Mouse (Mus musculus): ENCODE results near the gene Cdh16. TPM values are rescaled to one million over a fixed set of nuclear protein-coding genes. Genes with fewer than 3 reads are reported as not detected.

Gene Cdh16
- polyA plus RNA-seq, 1 experiment from 2014 or later: 0.18 TPM

DNA sequence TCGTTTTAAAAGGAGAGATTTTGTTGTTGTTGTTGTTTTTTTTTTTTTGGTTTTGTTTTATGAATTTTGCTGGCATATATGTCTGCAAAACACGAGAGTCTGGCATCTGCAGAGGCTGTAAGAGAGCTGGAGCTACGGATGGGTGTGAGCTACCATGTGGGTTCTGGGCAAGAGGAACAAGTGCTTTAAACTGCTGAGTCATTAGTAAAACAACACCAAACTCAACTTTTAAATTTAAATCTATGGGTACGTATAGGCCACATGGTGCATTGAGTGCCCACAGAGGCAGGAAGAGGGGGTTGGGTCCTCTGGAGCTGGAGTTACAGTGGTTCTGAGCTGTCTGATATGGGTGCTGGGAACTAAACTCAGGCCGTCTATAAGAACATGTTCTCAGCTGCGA lies 13.8 kb upstream of the Cdh16 start:
- H3K9me3 ChIP-seq (ENCODE audit: control insufficient read depth, low read length): no peaks in the 10 kb centered on the region

DNA sequence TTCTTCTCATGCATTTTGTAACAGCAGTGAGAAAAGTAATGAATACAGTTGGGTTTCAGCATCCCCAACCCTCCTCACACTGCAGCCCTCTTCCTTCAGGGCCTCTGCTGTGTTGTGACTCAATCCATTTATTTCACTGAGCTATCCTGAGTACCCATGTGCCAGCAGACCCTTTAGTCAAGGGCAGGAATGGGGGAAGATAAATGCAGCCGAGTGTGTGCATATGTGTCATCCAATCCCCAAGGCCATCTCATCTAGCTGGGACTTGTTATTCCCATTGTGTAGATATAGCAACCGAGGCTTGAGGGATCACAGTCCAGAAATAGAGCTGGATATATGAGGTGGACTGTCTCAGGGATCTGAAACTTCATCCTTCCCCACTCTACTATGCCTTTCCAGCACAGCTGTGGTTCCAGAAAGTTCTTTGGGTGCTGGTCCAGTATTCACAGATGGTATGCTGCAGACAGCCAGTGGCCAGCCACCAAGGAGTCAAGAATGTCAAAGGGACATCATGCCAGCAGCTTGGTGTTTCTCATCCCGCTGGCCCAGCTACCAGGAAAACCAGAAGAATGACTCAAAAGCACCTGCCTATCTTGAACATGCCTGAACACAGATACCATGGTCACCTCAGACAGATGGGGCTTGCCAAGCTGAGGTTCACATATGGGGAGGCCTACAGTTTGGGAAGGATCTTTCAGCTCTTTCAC lies 11.0 kb upstream of the Cdh16 start:
- 92% methylated on average over 3 of the region's 3 CpGs for WGBS
- ATAC-seq (replicated peaks; ENCODE audit: low FRiP score) (no peak), DNase-seq (ENCODE audit: low spot score) (no peak)
- H3K9ac ChIP-seq (ENCODE audit: low read depth, low read length): no peak overlapping the region
- H3K27me3 ChIP-seq (replicated peaks; ENCODE audit: control insufficient read depth, insufficient read depth, low read length): peaks cover 5% of the 10 kb centered on the region
- no peak overlapping the region for H3K27ac ChIP-seq (ENCODE audit: low read depth, low read length)
- H3K4me3 ChIP-seq (ENCODE audit: low read depth, low read length): no peak overlapping the region
- H3K4me2 ChIP-seq: no peak overlapping the region
- peaks cover 12% of the 10 kb centered on the region for H3K4me1 ChIP-seq (replicated peaks; ENCODE audit: control insufficient read depth, insufficient read depth, low read length)
- no peaks in the 10 kb centered on the region for H3K9me3 ChIP-seq (ENCODE audit: control insufficient read depth, low read length)
- H3K36me3 ChIP-seq (ENCODE audit: control insufficient read depth, insufficient read depth, low read length): 0 out of 2 replicates have a peak, but pooled peaks cover 6% of the 10 kb centered on the region

More for the DNA sequence above, 13.8 kb upstream of the Cdh16 start:
- WGBS: 82% methylated on average over 6 of the region's 6 CpGs
- H3K9ac ChIP-seq (ENCODE audit: low read depth, low read length): no peak overlapping the region
- H3K27me3 ChIP-seq (replicated peaks; ENCODE audit: control insufficient read depth, insufficient read depth, low read length): no peaks in the 10 kb centered on the region
- no peak overlapping the region for H3K4me3 ChIP-seq (ENCODE audit: low read depth, low read length)
- 0 out of 2 replicates have a peak, but pooled peaks cover 6% of the 10 kb centered on the region for H3K36me3 ChIP-seq (ENCODE audit: control insufficient read depth, insufficient read depth, low read length)
- H3K4me1 ChIP-seq (replicated peaks; ENCODE audit: control insufficient read depth, insufficient read depth, low read length): peaks cover 10% of the 10 kb centered on the region
- ATAC-seq (replicated peaks; ENCODE audit: low FRiP score): no peak
- no peak overlapping the region for H3K4me2 ChIP-seq
- DNase-seq (ENCODE audit: low spot score): no peak
- no peak overlapping the region for H3K27ac ChIP-seq (ENCODE audit: low read depth, low read length)

DNA sequence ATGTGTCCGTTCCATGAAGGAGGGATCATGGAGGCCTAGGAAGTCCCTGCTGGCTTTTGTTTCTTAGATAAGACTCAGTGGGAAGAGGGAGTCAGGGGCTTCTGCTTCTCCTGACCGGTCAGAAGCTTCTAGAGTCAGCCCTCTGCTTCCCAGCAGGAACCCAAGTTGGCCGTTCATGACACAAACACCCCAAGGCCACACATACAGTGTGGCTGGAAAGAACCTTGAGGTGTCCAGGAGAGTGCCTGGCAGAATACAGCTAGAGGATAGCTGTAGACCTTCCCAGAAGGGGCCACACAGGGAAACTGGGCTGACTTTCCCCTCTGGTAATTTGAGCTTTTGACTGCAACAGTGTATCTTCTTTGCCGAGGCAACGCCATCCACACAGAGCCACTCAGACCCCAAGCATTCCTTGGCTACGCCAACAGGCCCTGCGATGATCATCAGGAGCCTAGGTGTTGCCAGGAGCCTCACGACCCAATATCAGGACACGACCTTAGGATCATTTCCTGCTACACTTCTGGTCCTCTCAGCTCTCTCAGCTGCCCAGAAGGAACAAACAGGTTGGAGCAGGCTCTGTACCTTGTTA lies 9.1 kb upstream of the Cdh16 start:
- 59% methylated on average over 9 of the region's 9 CpGs for WGBS
- no peak for ATAC-seq (replicated peaks; ENCODE audit: low FRiP score)
- no peak overlapping the region for H3K27ac ChIP-seq (ENCODE audit: low read depth, low read length)

DNA sequence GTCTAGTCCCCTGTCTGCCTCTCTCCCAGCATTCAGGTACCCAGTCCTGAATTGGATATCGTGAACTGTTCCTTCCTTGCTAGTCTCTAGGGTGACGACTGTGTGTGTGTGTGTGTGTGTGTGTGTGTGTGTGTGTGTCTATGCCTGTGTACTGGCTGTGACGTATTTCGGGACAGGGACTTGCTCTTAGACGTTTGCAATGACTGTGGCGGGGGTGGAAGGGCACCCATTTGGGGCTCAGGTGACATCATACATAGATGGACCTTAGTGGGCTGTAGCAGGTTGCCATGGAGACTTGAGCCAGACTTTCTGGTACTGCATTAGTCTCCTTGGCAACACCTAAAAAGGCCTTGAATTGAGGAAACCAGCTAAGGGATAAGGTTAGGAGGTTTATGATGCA lies 8.3 kb upstream of the Cdh16 start:
- no peak overlapping the region for H3K9ac ChIP-seq (ENCODE audit: low read depth, low read length)
- H3K27me3 ChIP-seq (replicated peaks; ENCODE audit: control insufficient read depth, insufficient read depth, low read length): peaks cover 5% of the 10 kb centered on the region
- DNase-seq (ENCODE audit: low spot score) (no peak), ATAC-seq (replicated peaks; ENCODE audit: low FRiP score) (no peak)
- H3K4me1 ChIP-seq (replicated peaks; ENCODE audit: control insufficient read depth, insufficient read depth, low read length): peaks cover 13% of the 10 kb centered on the region; the same call in 1 of the 2 replicates
- 67% methylated on average over 6 of the region's 6 CpGs for WGBS
- no peak overlapping the region for H3K27ac ChIP-seq (ENCODE audit: low read depth, low read length)
- H3K4me2 ChIP-seq: no peak overlapping the region
- H3K4me3 ChIP-seq (ENCODE audit: low read depth, low read length): no peak overlapping the region
- no peaks in the 10 kb centered on the region for H3K9me3 ChIP-seq (ENCODE audit: control insufficient read depth, low read length)
- H3K36me3 ChIP-seq (ENCODE audit: control insufficient read depth, insufficient read depth, low read length): no peaks in the 10 kb centered on the region

More for the DNA sequence above, 9.1 kb upstream of the Cdh16 start:
- no peak overlapping the region for H3K4me3 ChIP-seq (ENCODE audit: low read depth, low read length)
- DNase-seq (ENCODE audit: low spot score): no peak
- H3K36me3 ChIP-seq (ENCODE audit: control insufficient read depth, insufficient read depth, low read length): no peaks in the 10 kb centered on the region
- H3K9ac ChIP-seq (ENCODE audit: low read depth, low read length): no peak overlapping the region
- no peak overlapping the region for H3K4me2 ChIP-seq
- peaks cover 5% of the 10 kb centered on the region for H3K27me3 ChIP-seq (replicated peaks; ENCODE audit: control insufficient read depth, insufficient read depth, low read length)
- peaks cover 13% of the 10 kb centered on the region; the same call in 1 of the 2 replicates for H3K4me1 ChIP-seq (replicated peaks; ENCODE audit: control insufficient read depth, insufficient read depth, low read length)
- no peaks in the 10 kb centered on the region for H3K9me3 ChIP-seq (ENCODE audit: control insufficient read depth, low read length)

DNA sequence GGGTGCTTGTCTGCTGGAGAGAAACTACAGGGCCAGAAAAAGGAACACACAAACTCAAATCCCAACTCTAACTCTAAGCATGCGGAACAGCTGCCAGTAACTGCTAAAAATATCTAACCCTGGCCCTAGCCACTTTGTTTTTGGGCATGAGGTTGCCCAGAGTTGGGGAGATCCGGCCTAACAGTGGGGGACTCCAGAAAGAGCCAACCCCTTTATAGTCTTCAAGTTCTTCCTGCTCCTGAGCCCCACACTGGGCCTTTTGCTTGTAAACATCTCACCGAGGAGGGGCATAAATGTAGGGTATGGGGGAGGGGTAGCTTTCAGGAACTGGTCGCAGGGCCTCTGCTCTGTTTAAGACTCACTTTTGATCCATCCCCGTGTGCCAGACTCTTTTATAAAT lies 7.8 kb upstream of the Cdh16 start:
- H3K4me3 ChIP-seq (ENCODE audit: low read depth, low read length): no peak overlapping the region

DNA sequence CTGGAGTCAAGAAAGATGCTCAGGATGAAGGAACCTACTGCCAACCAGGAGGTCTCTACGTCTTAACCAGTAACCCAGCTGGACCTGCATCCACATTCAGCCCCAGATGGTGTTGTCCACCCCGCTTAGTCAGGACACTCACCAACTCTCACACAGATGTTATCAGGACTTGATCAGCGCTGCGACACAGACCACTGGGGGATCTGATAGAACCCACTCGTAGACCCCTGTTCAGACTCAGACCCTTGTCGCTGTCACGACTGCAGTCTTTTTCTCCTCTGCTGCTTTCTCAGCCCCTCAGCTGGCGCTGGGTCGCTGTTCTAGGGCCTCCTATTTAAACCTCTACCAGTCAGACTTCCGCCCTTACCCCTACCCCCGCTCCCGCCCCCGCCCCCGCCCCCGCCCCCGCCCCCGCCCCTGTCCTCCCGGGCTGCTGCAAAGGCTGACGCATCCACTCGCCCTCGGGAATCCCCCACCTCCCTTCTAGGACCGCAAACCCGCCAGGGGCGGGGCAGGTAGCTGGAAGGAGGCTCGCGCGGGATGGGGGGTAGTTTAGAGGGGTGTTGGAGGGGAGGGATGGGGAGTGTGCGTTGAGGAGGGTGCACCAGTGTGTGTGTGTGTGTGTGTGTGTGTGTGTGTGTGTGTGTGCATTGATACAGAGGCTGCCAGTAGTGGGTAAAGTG lies 6.9 kb upstream of the Cdh16 start, which contains the start of gene Rrad:
Gene Rrad, minus strand, starts transcription at position 347 of the 683 bp plus-strand sequence.
- peaks cover 13% of the 10 kb centered on the region; the same call in 1 of the 2 replicates for H3K4me1 ChIP-seq (replicated peaks; ENCODE audit: control insufficient read depth, insufficient read depth, low read length)
- peak within 1 kb of the TSS; percentile 42 for H3K4me3 ChIP-seq (ENCODE audit: low read depth, low read length)
- H3K9ac ChIP-seq (ENCODE audit: low read depth, low read length): no peak within 1 kb of the TSS

More for the DNA sequence above, 7.8 kb upstream of the Cdh16 start:
- DNase-seq (ENCODE audit: low spot score) (no peak), ATAC-seq (replicated peaks; ENCODE audit: low FRiP score) (no peak)
- 36% methylated on average over 5 of the region's 5 CpGs for WGBS
- no peak overlapping the region for H3K9ac ChIP-seq (ENCODE audit: low read depth, low read length)
- H3K4me2 ChIP-seq: no peak overlapping the region
- H3K36me3 ChIP-seq (ENCODE audit: control insufficient read depth, insufficient read depth, low read length): no peaks in the 10 kb centered on the region
- H3K27me3 ChIP-seq (replicated peaks; ENCODE audit: control insufficient read depth, insufficient read depth, low read length): peaks cover 5% of the 10 kb centered on the region
- H3K4me1 ChIP-seq (replicated peaks; ENCODE audit: control insufficient read depth, insufficient read depth, low read length): peaks cover 13% of the 10 kb centered on the region; the same call in 1 of the 2 replicates
- H3K9me3 ChIP-seq (ENCODE audit: control insufficient read depth, low read length): no peaks in the 10 kb centered on the region
- H3K27ac ChIP-seq (ENCODE audit: low read depth, low read length): no peak overlapping the region

DNA sequence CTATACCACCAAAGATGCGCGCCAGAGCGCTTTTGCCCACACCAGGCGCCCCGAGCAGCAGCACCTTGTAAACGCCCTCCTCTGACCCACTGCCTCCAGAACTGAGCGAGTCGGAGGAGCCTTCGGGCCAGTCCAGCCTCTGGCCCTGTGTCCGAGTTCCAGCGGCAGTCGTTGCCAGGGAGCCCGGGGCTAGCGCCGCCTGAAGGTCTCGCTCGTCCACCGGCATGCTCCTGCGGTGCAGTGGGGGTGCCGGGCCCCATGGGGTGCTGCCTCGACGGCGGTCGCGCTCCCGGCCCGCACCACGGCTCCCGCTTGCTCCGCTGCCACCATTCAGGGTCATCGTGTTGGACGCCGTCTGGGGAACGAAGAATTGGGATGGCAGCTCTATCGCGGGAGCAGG lies 6.4 kb upstream of the Cdh16 start:
- peak overlapping the region; percentile 63 for H3K4me2 ChIP-seq
- no peaks in the 10 kb centered on the region for H3K36me3 ChIP-seq (ENCODE audit: control insufficient read depth, insufficient read depth, low read length)
- DNase-seq (ENCODE audit: low spot score): peak; percentile 43
- H3K27me3 ChIP-seq (replicated peaks; ENCODE audit: control insufficient read depth, insufficient read depth, low read length): peaks cover 5% of the 10 kb centered on the region
- no peak overlapping the region for H3K27ac ChIP-seq (ENCODE audit: low read depth, low read length)
- H3K9me3 ChIP-seq (ENCODE audit: control insufficient read depth, low read length): no peaks in the 10 kb centered on the region
- ATAC-seq (replicated peaks; ENCODE audit: low FRiP score): peak; percentile 16
- WGBS: 2% methylated on average over 36 of the region's 36 CpGs
- peaks cover 13% of the 10 kb centered on the region; the same call in 1 of the 2 replicates for H3K4me1 ChIP-seq (replicated peaks; ENCODE audit: control insufficient read depth, insufficient read depth, low read length)
- no peak overlapping the region for H3K9ac ChIP-seq (ENCODE audit: low read depth, low read length)
- peak overlapping the region; percentile 42 for H3K4me3 ChIP-seq (ENCODE audit: low read depth, low read length)

More for the DNA sequence above, 6.9 kb upstream of the Cdh16 start, which contains the start of gene Rrad:
- Histone ChIP-seq H3K27ac (ENCODE audit: low read depth, low read length) (no peak within 1 kb of the TSS), H3K9me3 (ENCODE audit: control insufficient read depth, low read length) (no peaks in the 10 kb centered on the region), H3K4me2 (peak within 1 kb of the TSS; percentile 63), H3K36me3 (ENCODE audit: control insufficient read depth, insufficient read depth, low read length) (no peaks in the 10 kb centered on the region), H3K27me3 (replicated peaks; ENCODE audit: control insufficient read depth, insufficient read depth, low read length) (peaks cover 5% of the 10 kb centered on the region)
- DNase-seq (ENCODE audit: low spot score) (peak; percentile 44), ATAC-seq (replicated peaks; ENCODE audit: low FRiP score) (peak; percentile 48)
- WGBS: under 1% methylated on average over 21 of the region's 28 CpGs

DNA sequence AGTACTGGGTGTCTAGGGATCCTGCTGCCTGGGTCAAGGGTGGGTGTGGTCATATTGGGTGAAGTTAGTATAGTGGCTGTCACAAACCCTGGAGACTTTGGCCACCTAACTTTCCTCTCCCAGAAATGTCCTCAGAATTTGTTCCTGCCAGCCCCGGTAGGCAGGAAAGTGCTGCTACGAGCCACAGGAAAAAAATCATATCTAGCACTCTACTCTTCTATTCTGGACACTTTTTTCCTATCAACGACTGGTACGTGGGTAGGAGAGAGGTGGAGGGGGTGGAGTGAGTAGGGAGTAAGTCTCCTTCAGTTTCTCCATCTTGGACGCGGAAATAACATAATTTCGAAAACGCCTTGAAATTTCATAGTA lies 5.9 kb upstream of the Cdh16 start:
- no peak for ATAC-seq (replicated peaks; ENCODE audit: low FRiP score)
- Histone ChIP-seq H3K27me3 (replicated peaks; ENCODE audit: control insufficient read depth, insufficient read depth, low read length) (peaks cover 5% of the 10 kb centered on the region), H3K4me2 (peak overlapping the region; percentile 63), H3K27ac (ENCODE audit: low read depth, low read length) (no peak overlapping the region), H3K36me3 (ENCODE audit: control insufficient read depth, insufficient read depth, low read length) (no peaks in the 10 kb centered on the region), H3K4me1 (replicated peaks; ENCODE audit: control insufficient read depth, insufficient read depth, low read length) (peaks cover 13% of the 10 kb centered on the region; the same call in 1 of the 2 replicates), H3K9ac (ENCODE audit: low read depth, low read length) (no peak overlapping the region), H3K4me3 (ENCODE audit: low read depth, low read length) (peak overlapping the region; percentile 42), H3K9me3 (ENCODE audit: control insufficient read depth, low read length) (no peaks in the 10 kb centered on the region)
- DNase-seq (ENCODE audit: low spot score): no peak
- WGBS: 34% methylated on average over 8 of the region's 8 CpGs

Data from liver, embryonic 11.5 days (tissue).